Mouse (Mus musculus): ENCODE data around the gene Mrvi1. TPM values are rescaled to one million over a fixed set of nuclear protein-coding genes. Genes with fewer than 3 reads are reported as not detected.

The Mrvi1 gene
- polyA plus RNA-seq, 1 experiment from 2014 or later: 8.4 TPM

DNA sequence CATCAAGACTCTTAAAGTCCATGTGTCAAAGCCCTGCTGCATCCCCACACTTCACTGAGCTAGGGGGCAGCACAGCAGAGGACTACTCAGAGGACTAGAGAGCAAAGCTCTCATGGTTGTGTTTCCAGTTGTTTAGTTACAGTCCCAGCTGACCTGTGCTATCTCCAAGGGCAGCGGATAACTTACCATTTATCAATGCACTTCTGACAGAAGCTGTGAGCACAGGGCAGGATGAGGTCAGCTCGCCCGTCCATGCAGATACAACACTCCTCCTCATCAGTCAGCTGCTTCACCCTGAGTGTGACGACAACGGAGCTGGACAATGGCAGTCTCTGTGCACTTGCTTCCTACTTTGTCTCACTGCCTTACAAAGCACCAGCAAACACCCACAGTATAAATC is 161.2 kb downstream of the Mrvi1 start:
- Histone ChIP-seq H3K9ac (ENCODE audit: low read length) (no peak overlapping the region), H3K4me3 (ENCODE audit: low read length) (no peak overlapping the region), H3K27me3 (ENCODE audit: control insufficient read depth, insufficient read depth, low read depth, low read length) (no peaks in the 10 kb centered on the region), H3K27ac (ENCODE audit: low read length) (no peak overlapping the region), H3K9me3 (ENCODE audit: control insufficient read depth, low read length) (no peaks in the 10 kb centered on the region), H3K4me1 (replicated peaks; ENCODE audit: control insufficient read depth, insufficient read depth, low read length) (peaks cover 17% of the 10 kb centered on the region), H3K4me2 (ENCODE audit: low read depth, low read length) (no peak overlapping the region), H3K36me3 (ENCODE audit: control insufficient read depth, insufficient read depth, low read length) (peaks cover 10% of the 10 kb centered on the region)
- WGBS: 39% methylated on average over 5 of the region's 5 CpGs
- ATAC-seq (ENCODE audit: low read depth): no peak

DNA sequence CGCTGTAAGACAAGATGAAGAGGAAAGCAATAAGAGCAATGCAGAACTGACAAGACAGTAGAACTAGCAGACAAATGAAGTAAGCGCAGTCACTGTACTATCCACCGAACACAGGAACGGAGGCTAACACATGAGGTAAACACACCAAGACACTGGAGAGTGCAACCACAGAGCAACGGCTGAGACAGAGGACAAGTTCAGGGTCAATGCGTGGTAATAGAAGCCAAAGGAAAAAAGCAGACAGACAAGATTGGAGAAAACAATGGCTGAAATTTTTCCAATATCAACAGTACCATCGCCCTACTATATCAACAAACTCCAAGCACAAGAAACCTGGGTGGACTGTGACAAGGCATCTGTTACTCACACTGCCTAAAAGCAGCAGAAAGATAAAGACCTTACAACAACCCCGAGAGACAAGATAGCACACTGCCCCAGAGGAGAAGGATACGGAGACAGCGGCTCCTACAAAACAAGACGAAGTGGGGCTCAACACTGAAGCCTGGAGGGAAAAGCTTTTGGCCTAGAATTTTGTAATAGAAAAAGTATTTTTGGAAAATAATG is 163.4 kb downstream of the Mrvi1 start:
- 55% methylated on average over 11 of the region's 11 CpGs for WGBS
- Histone ChIP-seq H3K4me3 (ENCODE audit: low read length) (no peak overlapping the region), H3K36me3 (ENCODE audit: control insufficient read depth, insufficient read depth, low read length) (peaks cover 4% of the 10 kb centered on the region), H3K4me2 (ENCODE audit: low read depth, low read length) (no peak overlapping the region), H3K27ac (ENCODE audit: low read length) (no peak overlapping the region), H3K9me3 (ENCODE audit: control insufficient read depth, low read length) (no peaks in the 10 kb centered on the region), H3K4me1 (replicated peaks; ENCODE audit: control insufficient read depth, insufficient read depth, low read length) (peaks cover 17% of the 10 kb centered on the region), H3K27me3 (ENCODE audit: control insufficient read depth, insufficient read depth, low read depth, low read length) (no peaks in the 10 kb centered on the region), H3K9ac (ENCODE audit: low read length) (no peak overlapping the region)
- no peak for ATAC-seq (ENCODE audit: low read depth)

Other genes starting within 250 kb of the Mrvi1 start
- 2.7 and 3.0 TPM in 2 replicates for gene Ampd3, start 214.3 kb downstream of the Mrvi1 start, polyA plus RNA-seq (2015; fragmentation: Nextera tagmentation; extraction: Ambion mirVana)
- gene Rnf141, start 138.0 kb downstream of the Mrvi1 start, polyA plus RNA-seq (2015; fragmentation: Nextera tagmentation; extraction: Ambion mirVana): 37.5 and 37.7 TPM in 2 replicates
- 67.3 and 72.5 TPM in 2 replicates for gene Lyve1, start 119.2 kb downstream of the Mrvi1 start, polyA plus RNA-seq (2015; fragmentation: Nextera tagmentation; extraction: Ambion mirVana)
- 59.6 and 62.9 TPM in 2 replicates for gene Ctr9, start 46.5 kb upstream of the Mrvi1 start, polyA plus RNA-seq (2015; fragmentation: Nextera tagmentation; extraction: Ambion mirVana)
- gene Eif4g2, start 100.6 kb upstream of the Mrvi1 start, polyA plus RNA-seq (2015; fragmentation: Nextera tagmentation; extraction: Ambion mirVana): 754 and 831 TPM in 2 replicates